Mouse (Mus musculus): ENCODE results near the gene Scpep1.
"Not testable (repeated sequence)": the region's sequence is repeated elsewhere in the genome, so short reads cannot be mapped to it uniquely, and the experiment has no call there.

DNA sequence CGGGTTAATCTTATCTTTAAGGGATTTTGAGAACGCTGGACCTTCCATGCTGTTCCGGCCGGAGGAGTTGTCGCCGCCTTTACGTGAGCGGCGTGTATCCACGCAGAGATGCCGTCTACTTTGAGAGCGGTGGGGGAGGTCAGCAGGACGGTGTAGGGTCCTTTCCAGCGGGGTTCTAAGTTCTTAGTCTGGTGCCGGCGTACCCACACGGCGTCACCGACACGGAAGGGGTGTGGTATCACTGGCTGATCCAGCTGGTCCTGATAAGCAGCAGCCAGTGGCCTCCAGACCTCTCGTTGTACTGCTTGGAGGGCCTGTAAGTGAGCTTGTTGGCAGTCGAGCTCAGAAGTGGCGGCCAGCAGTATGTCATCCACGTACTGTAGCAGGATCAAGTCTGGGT lies 62.5 kb downstream of the Scpep1 start:
- TF ChIP-seq CTCF (IDR thresholded peaks at IDR 0.05; ENCODE audit: low read depth, low read length); GATA1 (IDR thresholded peaks at IDR 0.05; ENCODE audit: borderline replicate concordance, low read length): not testable (repeated sequence)

Data from G1E (cell line).